Mouse (Mus musculus): ENCODE results near the gene Dstn.

DNA sequence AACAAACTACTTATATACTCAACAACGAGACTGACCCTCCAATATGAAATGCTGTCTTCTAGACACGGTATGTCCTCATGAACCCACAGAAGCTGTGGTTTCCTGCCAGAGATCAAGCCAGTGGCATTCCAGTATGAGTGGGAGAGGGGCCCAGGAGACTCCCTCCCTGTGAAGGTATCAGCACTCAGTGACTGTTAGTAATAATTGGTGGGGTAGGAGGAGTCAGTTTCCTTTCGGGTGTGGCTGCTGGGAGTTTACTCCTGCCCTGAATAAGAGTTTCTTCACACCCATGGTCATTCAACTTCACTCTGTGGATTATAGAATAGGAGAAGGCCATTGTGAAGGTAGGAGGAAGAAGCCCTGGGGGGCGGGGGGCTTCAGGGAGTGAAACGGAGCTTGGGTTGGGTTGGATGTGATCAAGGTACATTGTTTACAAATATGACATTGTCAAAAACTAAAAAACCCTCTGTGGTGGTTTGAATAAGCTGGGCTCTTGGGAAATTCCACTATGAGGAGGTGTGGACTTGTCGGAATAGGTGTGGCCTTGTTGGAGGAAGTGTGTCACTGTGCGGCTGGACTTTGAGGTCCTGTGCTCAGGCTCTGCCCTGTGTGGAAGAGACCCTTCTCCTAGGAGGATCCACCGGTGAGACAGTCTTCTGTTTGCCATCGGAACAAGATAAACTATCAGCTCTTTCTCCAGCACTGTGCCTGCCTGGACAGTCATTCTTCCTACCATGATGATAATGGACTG is 15.5 kb upstream of the Dstn start:
- TF ChIP-seq CTCF (IDR thresholded peaks at IDR 0.05; ENCODE audit: low read depth) (no peak), EP300 (IDR thresholded peaks at IDR 0.05; ENCODE audit: low read depth) (no peak)
